Mouse (Mus musculus) myocyte (in vitro differentiated cells): Measurements from ENCODE around the gene Dnaic1.
"Not testable (repeated sequence)": the region's sequence is repeated elsewhere in the genome, so short reads cannot be mapped to it uniquely, and the experiment has no call there.

Experiments
- CEBPB ChIP-seq: IDR thresholded peaks from 2 replicates; pipeline ENCODE4 v1.6.1; 2011; ENCODE audit warnings: mild to moderate bottlenecking, moderate library complexity; ENCODE audit not compliant: poor library complexity, insufficient read depth, severe bottlenecking
- MAX ChIP-seq: IDR thresholded peaks from one replicate; pipeline ENCODE4 v1.6.1; 2011; ENCODE audit warnings: low read depth, mild to moderate bottlenecking, control low read depth
- MYOD1 ChIP-seq, 3 experiments: IDR thresholded peaks; one replicate each; pipeline ENCODE4 v1.6.1; 2011; ENCODE audit warnings: control low read depth in 2 of 3, low read depth in 2 of 3, mild to moderate bottlenecking in 2 of 3, moderate library complexity in 1 of 3; ENCODE audit not compliant: insufficient read length in 2 of 3, control insufficient read depth in 1 of 3
- POLR2A ChIP-seq: IDR thresholded peaks from one replicate; pipeline ENCODE4 v1.6.1; 2011; ENCODE audit warnings: low read depth, mild to moderate bottlenecking, control low read depth, moderate library complexity; ENCODE audit not compliant: insufficient read length
- USF1 ChIP-seq: IDR thresholded peaks from one replicate; pipeline ENCODE4 v1.6.1; 2011; ENCODE audit warnings: low read depth, mild to moderate bottlenecking, control low read depth, moderate library complexity

GRCm38 (mm10) chr4:41684131-41684930, 114.8 kb downstream of the Dnaic1 start:
- TF ChIP-seq CEBPB; POLR2A; MAX; USF1; MYOD1 (IDR thresholded peaks at IDR 0.05; ENCODE audit: control insufficient read depth in 1 of 3, insufficient read length in 2 of 3, low read depth in 2 of 3): not testable (repeated sequence)
